ENCODE assay signal across 45 mouse cellular contexts in genomic region chrX:134233048-134233447, GRCm38 (mm10). TPM values are rescaled to one million over a fixed set of nuclear protein-coding genes. Genes with fewer than 3 reads are reported as not detected.
"Had no signal": no experiment of that assay in that cellular context is flagged by ENCODE, and none has a peak within 500 bp of the region (broad histone marks: within the 10 kb centered on the region; RNA-seq: fewer than 3 reads in every experiment).

No protein-coding gene starts in this region.

- H3K9ac ChIP-seq: limb, embryonic 12.5 days; limb, embryonic 13.5 days; limb, embryonic 15.5 days; liver, embryonic 15.5 days; lung, embryonic 14.5 days; lung, embryonic 15.5 days; midbrain, embryonic 12.5 days; midbrain, embryonic 13.5 days; midbrain, embryonic 15.5 days; neural tube, embryonic 12.5 days; neural tube, embryonic 13.5 days had no signal

- H3K36me3 ChIP-seq: limb, embryonic 10.5 days; limb, embryonic 12.5 days; limb, embryonic 13.5 days; limb, embryonic 15.5 days; liver, embryonic 15.5 days; lung, embryonic 15.5 days; midbrain, embryonic 10.5 days; midbrain, embryonic 12.5 days; midbrain, embryonic 13.5 days; midbrain, embryonic 15.5 days; neural tube, embryonic 12.5 days; neural tube, embryonic 13.5 days had no signal

- H3K4me3 ChIP-seq: left cerebral cortex, adult 2 months; limb, embryonic 10.5 days; limb, embryonic 12.5 days; limb, embryonic 13.5 days; limb, embryonic 15.5 days; liver, embryonic 15.5 days; lung, embryonic 15.5 days; megakaryocyte, embryonic 14.5 days; midbrain, embryonic 10.5 days; midbrain, embryonic 12.5 days; midbrain, embryonic 13.5 days; midbrain, embryonic 15.5 days; myocyte; neural tube, embryonic 12.5 days; neural tube, embryonic 13.5 days had no signal

- H3K27me3 ChIP-seq: limb, embryonic 12.5 days; limb, embryonic 13.5 days; limb, embryonic 15.5 days; liver, embryonic 15.5 days; lung, embryonic 15.5 days; megakaryocyte, embryonic 14.5 days; midbrain, embryonic 12.5 days; midbrain, embryonic 13.5 days; midbrain, embryonic 15.5 days; neural tube, embryonic 12.5 days; neural tube, embryonic 13.5 days had no signal

- H3K27ac ChIP-seq: left cerebral cortex, adult 2 months; limb, embryonic 10.5 days; limb, embryonic 12.5 days; limb, embryonic 13.5 days; limb, embryonic 15.5 days; liver, embryonic 15.5 days; lung, embryonic 15.5 days; macrophage; midbrain, embryonic 10.5 days; midbrain, embryonic 12.5 days; midbrain, embryonic 13.5 days; midbrain, embryonic 15.5 days; neural tube, embryonic 12.5 days; neural tube, embryonic 13.5 days had no signal

- H3K9me3 ChIP-seq: limb, embryonic 10.5 days; limb, embryonic 12.5 days; limb, embryonic 13.5 days; limb, embryonic 15.5 days; liver, embryonic 15.5 days; lung, embryonic 15.5 days; megakaryocyte, embryonic 14.5 days; midbrain, embryonic 10.5 days; midbrain, embryonic 12.5 days; midbrain, embryonic 13.5 days; midbrain, embryonic 15.5 days; neural tube, embryonic 12.5 days; neural tube, embryonic 13.5 days had no signal

- H3K4me1 ChIP-seq: limb, embryonic 10.5 days; limb, embryonic 12.5 days; limb, embryonic 13.5 days; limb, embryonic 15.5 days; liver, embryonic 15.5 days; lung, embryonic 15.5 days; megakaryocyte, embryonic 14.5 days; midbrain, embryonic 10.5 days; midbrain, embryonic 12.5 days; midbrain, embryonic 13.5 days; midbrain, embryonic 15.5 days; neural tube, embryonic 12.5 days; neural tube, embryonic 13.5 days had no signal

- DNase-seq: left cerebral cortex, postnatal 4 days; lung, adult 18-20 months; lung, adult 2 months; lung, embryonic 14.5 days; lung, postnatal 10 days; lung, postnatal 14 days; lung, postnatal 36 days; lung, postnatal 4 days; midbrain, embryonic 14.5 days had no signal

- H3K4me2 ChIP-seq: limb, embryonic 12.5 days; limb, embryonic 13.5 days; limb, embryonic 15.5 days; liver, embryonic 15.5 days; lung, embryonic 14.5 days; lung, embryonic 15.5 days; midbrain, embryonic 11.5 days; midbrain, embryonic 12.5 days; midbrain, embryonic 13.5 days; midbrain, embryonic 15.5 days; neural tube, embryonic 12.5 days; neural tube, embryonic 13.5 days had no signal

- ATAC-seq: lung, postnatal 0 days; midbrain, embryonic 13.5 days; midbrain, embryonic 15.5 days; midbrain, embryonic 16.5 days had no signal

RNA-seq across cellular contexts. Expression of gene Nox1, which starts 11.3 kb away (rescaled TPM):
- total RNA-seq: left cerebral cortex, adult 18-20 months; left cerebral cortex, adult 2 months; left cerebral cortex, postnatal 10 days; left cerebral cortex, postnatal 36 days; left cerebral cortex, postnatal 4 days; liver, adult 2 months; megakaryocyte-erythroid progenitor cell, adult 5-6 weeks; monocyte, adult 5-6 weeks had no signal
- polyA plus RNA-seq: limb, embryonic 10.5 days; limb, embryonic 12.5 days; liver, adult 2 months; liver, embryonic 15.5 days; liver, embryonic 16.5 days; macrophage; midbrain, embryonic 10.5 days; midbrain, embryonic 11.5 days; neural tube, embryonic 11.5 days; neural tube, embryonic 12.5 days; neural tube, embryonic 13.5 days had no signal

RNA-seq across cellular contexts. Expression of gene Arl13a, which starts 45.7 kb away (rescaled TPM):
- total RNA-seq: left cerebral cortex, adult 18-20 months; left cerebral cortex, adult 2 months; left cerebral cortex, adult 8-10 months; left cerebral cortex, postnatal 10 days; left cerebral cortex, postnatal 14 days; left cerebral cortex, postnatal 25 days; left cerebral cortex, postnatal 36 days; left cerebral cortex, postnatal 4 days; liver, adult 2 months; megakaryocyte progenitor cell, adult 5-6 weeks; megakaryocyte, adult 5-6 weeks; megakaryocyte-erythroid progenitor cell, adult 5-6 weeks; midbrain, postnatal 0 days; monocyte, adult 5-6 weeks had no signal
- polyA plus RNA-seq: limb, embryonic 10.5 days; limb, embryonic 11.5 days; limb, embryonic 12.5 days; limb, embryonic 13.5 days; limb, embryonic 14.5 days; limb, embryonic 15.5 days; liver, adult 2 months; liver, embryonic 15.5 days; liver, embryonic 16.5 days; lung, adult 2 months; lung, embryonic 14.5 days; lung, embryonic 16.5 days; lung, postnatal 0 days; macrophage; midbrain, embryonic 10.5 days; midbrain, embryonic 11.5 days; midbrain, embryonic 12.5 days; midbrain, embryonic 13.5 days; midbrain, embryonic 14.5 days; midbrain, embryonic 15.5 days; midbrain, embryonic 16.5 days; midbrain, postnatal 0 days; myocyte; neural tube, embryonic 11.5 days; neural tube, embryonic 12.5 days; neural tube, embryonic 13.5 days had no signal
